ENCODE assay signal across 9 mouse cellular contexts in genomic region chr6:31601131-31601530, GRCm38 (mm10). TPM values are rescaled to one million over a fixed set of nuclear protein-coding genes. Genes with fewer than 3 reads are reported as not detected.
DNase-seq lines count a peak whose midpoint lies in the region; ATAC-seq and TF ChIP-seq lines count a peak whose summit lies in the region.
"Had no signal": no experiment of that assay in that cellular context is flagged by ENCODE, and none has a peak within 500 bp of the region (broad histone marks: within the 10 kb centered on the region; RNA-seq: fewer than 3 reads in every experiment).

No protein-coding gene starts in this region.

- no peaks in the 10 kb centered on the region for H3K9me3 ChIP-seq in heart, embryonic 14.5 days (ENCODE audit: control insufficient read depth, low read length)
- no peaks in the 10 kb centered on the region for H3K9me3 ChIP-seq in midbrain, postnatal 0 days (ENCODE audit: low read length)
- H3K9me3 ChIP-seq in intestine, embryonic 15.5 days, result no peaks in the 10 kb centered on the region
- H3K9me3 ChIP-seq in intestine, embryonic 16.5 days (ENCODE audit: control insufficient read depth, low read length), result no peaks in the 10 kb centered on the region

- 8% methylated on average over 3 of the region's 3 CpGs for WGBS in heart, embryonic 14.5 days
- 21% methylated on average over 3 of the region's 3 CpGs for WGBS in midbrain, postnatal 0 days
- 41% methylated on average over 3 of the region's 3 CpGs for WGBS in intestine, embryonic 15.5 days
- 38% methylated on average over 3 of the region's 3 CpGs for WGBS in intestine, embryonic 16.5 days

- DNase-seq in layer of hippocampus, postnatal 10 days (ENCODE audit: low spot score in 2 of 2), result peak; percentile 31 to 43
- DNase-seq in layer of hippocampus, adult 11-12 months (ENCODE audit: low spot score), result no peak
- DNase-seq in midbrain, postnatal 0 days (ENCODE audit: low spot score), result peak; percentile 36
- no peak for DNase-seq in spleen, postnatal 14 days (ENCODE audit: low spot score in 2 of 2)

- H3K27ac ChIP-seq in brown adipose tissue, adult 24 weeks (replicated peaks; ENCODE audit: low read depth, low read length), result peak overlapping the region; percentile 92
- H3K27ac ChIP-seq in heart, embryonic 14.5 days (replicated peaks in 1 of 2; ENCODE audit: control insufficient read depth in 1 of 2, insufficient read depth in 1 of 2, low read depth in 2 of 2, low read length in 2 of 2), result peak overlapping the region; percentile 42 to 49; a peak in 2 of 4 replicates
- H3K27ac ChIP-seq in midbrain, postnatal 0 days (ENCODE audit: low read depth, low read length), result no peak overlapping the region
- no peak overlapping the region for H3K27ac ChIP-seq in intestine, embryonic 15.5 days
- no peak overlapping the region for H3K27ac ChIP-seq in intestine, embryonic 16.5 days (ENCODE audit: low read length)

- H3K4me1 ChIP-seq in brown adipose tissue, adult 24 weeks (ENCODE audit: control insufficient read depth, insufficient read depth, insufficient read length, low read length), result peaks cover 19% of the 10 kb centered on the region; the same call in 1 of the 2 replicates
- peaks cover 24 to 26% of the 10 kb centered on the region in 2 experiments for H3K4me1 ChIP-seq in heart, embryonic 14.5 days (ENCODE audit: control insufficient read depth in 2 of 2, insufficient read depth in 2 of 2, low read length in 2 of 2)
- H3K4me1 ChIP-seq in midbrain, postnatal 0 days (ENCODE audit: insufficient read depth, low read length), result peaks cover 14% of the 10 kb centered on the region
- H3K4me1 ChIP-seq in intestine, embryonic 15.5 days (replicated peaks), result peaks cover 11% of the 10 kb centered on the region
- peaks cover 10% of the 10 kb centered on the region for H3K4me1 ChIP-seq in intestine, embryonic 16.5 days (ENCODE audit: control insufficient read depth, insufficient read depth, low read length)

- no peak overlapping the region for H3K9ac ChIP-seq in heart, embryonic 14.5 days (ENCODE audit: low read length)
- H3K9ac ChIP-seq in midbrain, postnatal 0 days (replicated peaks; ENCODE audit: low read length, poor library complexity, severe bottlenecking), result no peak overlapping the region
- H3K9ac ChIP-seq in intestine, embryonic 15.5 days, result no peak overlapping the region
- no peak overlapping the region for H3K9ac ChIP-seq in intestine, embryonic 16.5 days (ENCODE audit: low read depth, low read length)

- H3K4me3 ChIP-seq in brown adipose tissue, adult 24 weeks (ENCODE audit: insufficient read depth, low read depth, low read length), result no peak overlapping the region
- no peak overlapping the region for H3K4me3 ChIP-seq in heart, embryonic 14.5 days (ENCODE audit: control insufficient read depth in 1 of 2, insufficient read depth in 1 of 2, low read depth in 1 of 2, low read length in 2 of 2)
- no peak overlapping the region for H3K4me3 ChIP-seq in midbrain, postnatal 0 days (ENCODE audit: low read depth, low read length)
- no peak overlapping the region for H3K4me3 ChIP-seq in intestine, embryonic 15.5 days (replicated peaks)
- H3K4me3 ChIP-seq in intestine, embryonic 16.5 days (ENCODE audit: low read length), result no peak overlapping the region
- H3K4me3 ChIP-seq: myocyte had no signal

- no peaks in the 10 kb centered on the region for H3K36me3 ChIP-seq in heart, embryonic 14.5 days (ENCODE audit: control insufficient read depth, insufficient read depth, low read length)
- no peaks in the 10 kb centered on the region for H3K36me3 ChIP-seq in midbrain, postnatal 0 days (ENCODE audit: insufficient read depth, low read length)
- no peaks in the 10 kb centered on the region for H3K36me3 ChIP-seq in intestine, embryonic 15.5 days
- H3K36me3 ChIP-seq in intestine, embryonic 16.5 days (ENCODE audit: control insufficient read depth, insufficient read depth, low read length), result no peaks in the 10 kb centered on the region

- no peaks in the 10 kb centered on the region for H3K27me3 ChIP-seq in heart, embryonic 14.5 days (ENCODE audit: control insufficient read depth, insufficient read depth, low read length)
- no peaks in the 10 kb centered on the region for H3K27me3 ChIP-seq in midbrain, postnatal 0 days (ENCODE audit: insufficient read depth, low read length)
- no peaks in the 10 kb centered on the region for H3K27me3 ChIP-seq in intestine, embryonic 15.5 days (replicated peaks)
- no peaks in the 10 kb centered on the region for H3K27me3 ChIP-seq in intestine, embryonic 16.5 days (replicated peaks; ENCODE audit: control insufficient read depth, insufficient read depth, low read length)

- no peak overlapping the region for H3K4me2 ChIP-seq in heart, embryonic 14.5 days (ENCODE audit: low read length)
- no peak overlapping the region for H3K4me2 ChIP-seq in midbrain, postnatal 0 days (ENCODE audit: low read depth, low read length, poor library complexity, severe bottlenecking)
- H3K4me2 ChIP-seq in intestine, embryonic 15.5 days (replicated peaks), result no peak overlapping the region
- no peak overlapping the region for H3K4me2 ChIP-seq in intestine, embryonic 16.5 days (ENCODE audit: low read depth, low read length)

- no peak for TF ChIP-seq CTCF in midbrain, postnatal 0 days (IDR thresholded peaks at IDR 0.05)

- no peak for ATAC-seq in heart, embryonic 14.5 days (ENCODE audit: insufficient number of reproducible peaks, insufficient read depth, low FRiP score, low read depth)
- no peak for ATAC-seq in midbrain, postnatal 0 days (ENCODE audit: low FRiP score)
- ATAC-seq in intestine, embryonic 15.5 days, result no peak
- no peak for ATAC-seq in intestine, embryonic 16.5 days

RNA-seq across cellular contexts. Expression of gene Podxl, which starts 37.4 kb away (rescaled TPM):
- 10 to 100 TPM; 19.2 to 21.1 TPM for total RNA-seq in layer of hippocampus, postnatal 10 days (2021)
- polyA plus RNA-seq in brown adipose tissue, adult 24 weeks (2012; ENCODE audit: insufficient read depth, insufficient read length, missing spikeins), result 13.0 and 18.7 TPM in 2 replicates
- 14.6 and 16.3 TPM in 2 replicates for polyA plus RNA-seq in heart, embryonic 14.5 days (2014; fragmentation: Nextera tagmentation; extraction: Ambion mirVana)
- 15.1 and 16.3 TPM in 2 replicates for total RNA-seq in midbrain, postnatal 0 days (2014; rRNA removed)
- 5.7 and 6.0 TPM in 2 replicates for polyA plus RNA-seq in midbrain, postnatal 0 days (2015; fragmentation: Nextera tagmentation; extraction: Ambion mirVana)
- polyA plus RNA-seq in intestine, embryonic 15.5 days (2015; fragmentation: Nextera tagmentation; extraction: Ambion mirVana), result 45.0 and 45.3 TPM in 2 replicates
- 36.2 and 47.4 TPM in 2 replicates for polyA plus RNA-seq in intestine, embryonic 16.5 days (2015; fragmentation: Nextera tagmentation; extraction: Ambion mirVana)

Comparison
In these comparisons a context has a peak if more than half of its experiments do, and no peak if none do; other contexts are left out.
1. DNase-seq: peak in layer of hippocampus, postnatal 10 days (2 of 2) and midbrain, postnatal 0 days (single experiment); none in layer of hippocampus, adult 11-12 months (single experiment) and spleen, postnatal 14 days (0 of 2).
2. H3K27ac ChIP-seq: peak in brown adipose tissue, adult 24 weeks (single experiment) and heart, embryonic 14.5 days (2 of 2); none in midbrain, postnatal 0 days (single experiment), intestine, embryonic 15.5 days (single experiment) and intestine, embryonic 16.5 days (single experiment).